In the genomic region with DNA sequence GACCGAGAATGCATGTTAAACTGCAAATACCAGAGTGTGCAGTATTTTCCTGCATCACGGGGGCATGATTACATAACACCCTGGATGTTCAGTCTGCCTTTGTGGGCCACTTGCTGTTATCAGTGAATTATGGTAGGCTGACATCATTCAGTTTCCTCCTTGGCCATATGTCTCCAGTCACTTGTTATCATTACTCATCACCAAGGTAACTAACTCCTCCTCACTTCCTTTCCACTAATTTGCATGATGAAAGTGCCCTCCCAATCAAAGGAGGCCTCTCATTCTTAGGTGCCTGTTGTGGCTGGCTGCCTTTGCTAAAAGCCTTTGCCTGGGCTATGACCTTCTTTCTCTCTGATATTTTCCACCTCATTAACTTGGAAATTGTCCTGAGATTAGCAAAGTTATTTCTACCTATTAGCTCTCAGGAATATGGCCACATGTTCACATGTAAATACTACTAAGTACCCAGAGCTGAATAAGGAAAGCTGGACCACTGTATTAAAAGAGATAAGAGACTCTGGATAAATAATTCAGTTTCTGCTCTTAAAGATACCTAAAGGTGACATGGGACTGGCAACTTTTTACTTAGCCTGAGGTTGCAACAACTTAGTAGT, we compare ENCODE assay signal across 8 mouse cellular contexts.
DNase-seq lines count a peak whose midpoint lies in the region; ATAC-seq and TF ChIP-seq lines count a peak whose summit lies in the region.

No protein-coding gene starts in this region.

- no peak for TF ChIP-seq EP300 in heart, adult 2 months (IDR thresholded peaks at IDR 0.05; ENCODE audit: insufficient read depth, low read depth, low read length)

- peak; percentile 18 to 57 for DNase-seq in cerebellum, adult 2 months
- no peak for DNase-seq in cerebellum, postnatal 14 days
- DNase-seq in lung, postnatal 36 days: peak; percentile 1
- DNase-seq in lung, postnatal 10 days: no peak
- DNase-seq in heart, adult 2 months: no peak
- DNase-seq in thymus, postnatal 14 days: no peak

- H3K4me3 ChIP-seq in cerebellum, adult 2 months (replicated peaks; ENCODE audit: insufficient read depth, low read depth, low read length): no peak overlapping the region
- H3K4me3 ChIP-seq in intestine, embryonic 16.5 days (ENCODE audit: low read length): no peak overlapping the region
- no peak overlapping the region for H3K4me3 ChIP-seq in neural tube, embryonic 15.5 days (replicated peaks)
- H3K4me3 ChIP-seq in heart, adult 2 months: no peak overlapping the region

- TF ChIP-seq POLR2A in cerebellum, adult 2 months (IDR thresholded peaks at IDR 0.05; ENCODE audit: borderline replicate concordance, insufficient read depth, low read length): no peak
- TF ChIP-seq POLR2A in heart, adult 2 months (IDR thresholded peaks at IDR 0.05; ENCODE audit: insufficient read depth, low read depth, low read length): no peak

- peak; percentile 76 for ATAC-seq in intestine, embryonic 16.5 days
- ATAC-seq in neural tube, embryonic 15.5 days (ENCODE audit: low FRiP score): peak; percentile 35; the same call in 1 of the 2 replicates

- no peak overlapping the region for H3K9ac ChIP-seq in intestine, embryonic 16.5 days (ENCODE audit: low read depth, low read length)
- no peak overlapping the region for H3K9ac ChIP-seq in neural tube, embryonic 15.5 days (replicated peaks)
- no peak overlapping the region for H3K9ac ChIP-seq in heart, adult 2 months (ENCODE audit: low read depth, low read length)

- no peaks in the 10 kb centered on the region for H3K79me2 ChIP-seq in heart, adult 2 months (replicated peaks; ENCODE audit: control insufficient read depth, insufficient read depth, low read length)

- no peaks in the 10 kb centered on the region for H3K9me3 ChIP-seq in intestine, embryonic 16.5 days (ENCODE audit: control insufficient read depth, low read length)
- no peaks in the 10 kb centered on the region for H3K9me3 ChIP-seq in neural tube, embryonic 15.5 days (replicated peaks)

- WGBS in cerebellum, adult 2 months: 26% methylated on average over 2 of the region's 2 CpGs
- 30% methylated on average over 2 of the region's 2 CpGs for WGBS in intestine, embryonic 16.5 days
- 17% methylated on average over 2 of the region's 2 CpGs for WGBS in neural tube, embryonic 15.5 days
- WGBS in heart, adult 2 months: 20% methylated on average over 2 of the region's 2 CpGs

- TF ChIP-seq CTCF in cerebellum, adult 2 months (IDR thresholded peaks at IDR 0.05; ENCODE audit: borderline replicate concordance, insufficient read depth, low read depth, low read length): no peak
- no peak for TF ChIP-seq CTCF in heart, adult 2 months (IDR thresholded peaks at IDR 0.05)

- H3K4me1 ChIP-seq in cerebellum, adult 2 months (ENCODE audit: control insufficient read depth, insufficient read depth, low read length): peaks cover 2% of the 10 kb centered on the region; the same call in 1 of the 2 replicates
- no peaks in the 10 kb centered on the region for H3K4me1 ChIP-seq in intestine, embryonic 16.5 days (ENCODE audit: control insufficient read depth, insufficient read depth, low read length)
- H3K4me1 ChIP-seq in neural tube, embryonic 15.5 days: no peaks in the 10 kb centered on the region
- H3K4me1 ChIP-seq in heart, adult 2 months (ENCODE audit: control insufficient read depth, insufficient read depth, low read length): no peaks in the 10 kb centered on the region

- no peaks in the 10 kb centered on the region for H3K27me3 ChIP-seq in cerebellum, adult 2 months (ENCODE audit: control insufficient read depth, insufficient read depth, low read length)
- no peaks in the 10 kb centered on the region for H3K27me3 ChIP-seq in intestine, embryonic 16.5 days (replicated peaks; ENCODE audit: control insufficient read depth, insufficient read depth, low read length)
- no peaks in the 10 kb centered on the region for H3K27me3 ChIP-seq in neural tube, embryonic 15.5 days (replicated peaks)
- no peaks in the 10 kb centered on the region for H3K27me3 ChIP-seq in heart, adult 2 months (ENCODE audit: control insufficient read depth, insufficient read depth, low read length)

- intact Hi-C loops in heart, adult 2 months (cut with DNase I): no loop called here

- no peak overlapping the region for H3K4me2 ChIP-seq in intestine, embryonic 16.5 days (ENCODE audit: low read depth, low read length)
- H3K4me2 ChIP-seq in neural tube, embryonic 15.5 days: no peak overlapping the region

- H3K27ac ChIP-seq in cerebellum, adult 2 months (ENCODE audit: insufficient read depth, low read length): no peak overlapping the region
- no peak overlapping the region for H3K27ac ChIP-seq in intestine, embryonic 16.5 days (ENCODE audit: low read length)
- no peak overlapping the region for H3K27ac ChIP-seq in neural tube, embryonic 15.5 days (replicated peaks)
- H3K27ac ChIP-seq in heart, adult 2 months: no peak overlapping the region

- H3K36me3 ChIP-seq in intestine, embryonic 16.5 days (ENCODE audit: control insufficient read depth, insufficient read depth, low read length): no peaks in the 10 kb centered on the region
- no peaks in the 10 kb centered on the region for H3K36me3 ChIP-seq in neural tube, embryonic 15.5 days
- no peaks in the 10 kb centered on the region for H3K36me3 ChIP-seq in heart, adult 2 months (ENCODE audit: control insufficient read depth, insufficient read depth, low read length)

Comparison
In these comparisons a context has a peak if more than half of its experiments do, and no peak if none do; other contexts are left out.
1. DNase-seq: peak in cerebellum, adult 2 months (2 of 2) and lung, postnatal 36 days (single experiment); none in cerebellum, postnatal 14 days (0 of 2), lung, postnatal 10 days (single experiment), heart, adult 2 months (0 of 2) and thymus, postnatal 14 days (single experiment).